Mouse (Mus musculus): Measurements from ENCODE around the gene Atp6v1e1. TPM values are rescaled to one million over a fixed set of nuclear protein-coding genes. Genes with fewer than 3 reads are reported as not detected.

The Atp6v1e1 gene
- polyA plus RNA-seq, 1 experiment = 134 TPM

DNA sequence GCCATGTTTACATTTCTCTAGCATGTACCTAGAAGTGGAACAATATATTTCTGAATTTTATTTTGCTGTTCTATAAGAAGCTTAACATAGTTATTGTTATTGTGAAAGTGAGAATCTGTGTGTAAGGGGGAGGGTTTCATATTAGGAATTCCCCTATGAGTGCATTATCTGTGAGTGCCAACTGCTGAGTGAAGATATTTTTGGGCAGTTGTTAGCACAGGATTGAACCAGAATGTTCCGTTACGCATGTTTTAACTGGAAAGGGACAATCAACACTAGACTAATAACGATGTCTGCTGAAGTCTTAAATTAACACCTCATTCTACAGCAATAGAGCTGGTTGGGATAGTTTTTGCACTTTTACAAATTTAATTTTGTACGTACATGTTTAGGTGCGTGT lies 19.2 kb upstream of the Atp6v1e1 start:
- 73% methylated on average over 5 of the region's 5 CpGs for WGBS
- no peak overlapping the region for H3K27ac ChIP-seq (ENCODE audit: control insufficient read depth, insufficient read depth, low read depth, low read length, poor library complexity)

GRCm38 (mm10) chr6:120840258-120840657 lies 17.7 kb upstream of the Atp6v1e1 start:
- TF ChIP-seq POLR2A (IDR thresholded peaks at IDR 0.05; ENCODE audit: borderline replicate concordance, control insufficient read depth, low read depth, low read length) (no peak), CTCF (IDR thresholded peaks at IDR 0.05; ENCODE audit: control insufficient read depth, insufficient read depth, low read length) (no peak)
- Histone ChIP-seq H3K4me3 (replicated peaks; ENCODE audit: control insufficient read depth, low read depth, low read length) (no peak overlapping the region), H3K27ac (ENCODE audit: control insufficient read depth, insufficient read depth, low read depth, low read length, poor library complexity) (no peak overlapping the region), H3K4me1 (ENCODE audit: control insufficient read depth, insufficient read depth, low read length) (peaks cover 4% of the 10 kb centered on the region; the same call in 1 of the 2 replicates)
- 78% methylated on average over 7 of the region's 7 CpGs for WGBS

More for the DNA sequence above, 19.2 kb upstream of the Atp6v1e1 start:
- TF ChIP-seq POLR2A (IDR thresholded peaks at IDR 0.05; ENCODE audit: borderline replicate concordance, control insufficient read depth, low read depth, low read length) (no peak), CTCF (IDR thresholded peaks at IDR 0.05; ENCODE audit: control insufficient read depth, insufficient read depth, low read length) (no peak)
- Histone ChIP-seq H3K4me3 (replicated peaks; ENCODE audit: control insufficient read depth, low read depth, low read length) (no peak overlapping the region), H3K4me1 (ENCODE audit: control insufficient read depth, insufficient read depth, low read length) (peaks cover 4% of the 10 kb centered on the region; the same call in 1 of the 2 replicates)

GRCm38 (mm10) chr6:120837152-120837530 lies 14.5 kb upstream of the Atp6v1e1 start:
- Histone ChIP-seq H3K4me1 (ENCODE audit: control insufficient read depth, insufficient read depth, low read length) (peaks cover 4% of the 10 kb centered on the region; the same call in 1 of the 2 replicates), H3K27ac (ENCODE audit: control insufficient read depth, insufficient read depth, low read depth, low read length, poor library complexity) (no peak overlapping the region)

GRCm38 (mm10) chr6:120836389-120837151 lies 14.0 kb upstream of the Atp6v1e1 start:
- H3K27ac ChIP-seq (ENCODE audit: control insufficient read depth, insufficient read depth, low read depth, low read length, poor library complexity) = peak overlapping the region; percentile 80
- TF ChIP-seq CTCF (IDR thresholded peaks at IDR 0.05; ENCODE audit: control insufficient read depth, insufficient read depth, low read length) = no peak
- TF ChIP-seq POLR2A (IDR thresholded peaks at IDR 0.05; ENCODE audit: borderline replicate concordance, control insufficient read depth, low read depth, low read length) = no peak
- 3% methylated on average over 37 of the region's 37 CpGs for WGBS
- peak overlapping the region; percentile 65 for H3K4me3 ChIP-seq (replicated peaks; ENCODE audit: control insufficient read depth, low read depth, low read length)
- peaks cover 3% of the 10 kb centered on the region; the same call in 1 of the 2 replicates for H3K4me1 ChIP-seq (ENCODE audit: control insufficient read depth, insufficient read depth, low read length)

More at GRCm38 (mm10) chr6:120837152-120837530, 14.5 kb upstream of the Atp6v1e1 start:
- H3K4me3 ChIP-seq (replicated peaks; ENCODE audit: control insufficient read depth, low read depth, low read length) = no peak overlapping the region
- TF ChIP-seq CTCF (IDR thresholded peaks at IDR 0.05; ENCODE audit: control insufficient read depth, insufficient read depth, low read length) (no peak), POLR2A (IDR thresholded peaks at IDR 0.05; ENCODE audit: borderline replicate concordance, control insufficient read depth, low read depth, low read length) (no peak)
- WGBS = 54% methylated on average over 1 of the region's 1 CpGs

DNA sequence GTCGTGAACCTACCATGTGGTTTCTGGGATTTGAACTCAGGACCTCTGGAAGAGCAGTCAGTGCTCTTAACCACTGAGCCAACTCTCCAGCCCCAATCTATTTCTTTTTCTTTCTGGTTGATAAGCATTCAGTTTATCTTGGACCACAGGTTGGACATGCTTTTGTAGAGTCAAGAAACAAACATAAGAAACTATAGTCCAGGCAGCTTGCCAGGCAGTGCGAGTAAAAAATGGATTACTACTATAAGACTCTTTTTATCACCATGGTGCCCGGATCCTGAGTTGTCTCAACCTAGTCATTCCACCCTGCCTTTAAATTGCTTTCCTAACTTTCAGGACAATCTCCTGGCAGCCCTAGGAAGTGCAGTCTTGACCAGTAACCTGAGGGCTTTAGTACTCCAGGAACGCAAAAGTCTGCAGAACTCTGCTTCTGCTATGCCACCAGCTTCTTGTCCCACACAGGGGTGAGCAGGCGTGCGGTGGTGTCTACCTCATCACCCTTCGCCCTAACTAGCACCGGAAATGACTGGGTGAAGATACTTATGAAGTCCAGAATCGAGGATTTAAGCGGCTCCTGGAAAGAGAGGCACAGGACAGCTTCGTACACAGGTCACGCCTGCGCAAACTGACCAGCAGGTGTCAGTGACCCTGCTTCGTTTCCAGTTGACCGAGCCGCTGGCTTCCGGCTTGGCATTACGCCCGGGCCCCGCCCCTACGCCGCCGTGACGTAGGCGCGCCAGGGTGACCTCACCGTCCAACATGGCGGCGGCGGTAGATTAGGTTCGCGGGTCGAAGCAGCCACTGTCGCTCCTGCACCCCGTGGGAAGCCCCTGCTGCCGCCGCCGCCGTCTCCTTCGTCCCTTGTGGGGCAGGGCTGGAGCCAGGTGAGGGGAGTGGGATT lies 13.1 kb upstream of the Atp6v1e1 start, which contains the start of gene Bcl2l13:
Bcl2l13 (plus strand) TSS at position 739 of the 901 bp plus-strand sequence.
- 2% methylated on average over 40 of the region's 40 CpGs for WGBS
- peak; percentile 67 for TF ChIP-seq CTCF (IDR thresholded peaks at IDR 0.05; ENCODE audit: control insufficient read depth, insufficient read depth, low read length)
- TF ChIP-seq POLR2A (IDR thresholded peaks at IDR 0.05; ENCODE audit: borderline replicate concordance, control insufficient read depth, low read depth, low read length) = peak; percentile 95; the same call in 1 of the 2 replicates
- Histone ChIP-seq H3K4me3 (replicated peaks; ENCODE audit: control insufficient read depth, low read depth, low read length) (peak within 1 kb of the TSS; percentile 65), H3K4me1 (ENCODE audit: control insufficient read depth, insufficient read depth, low read length) (peaks cover 1% of the 10 kb centered on the region; the same call in 1 of the 2 replicates), H3K27ac (ENCODE audit: control insufficient read depth, insufficient read depth, low read depth, low read length, poor library complexity) (peak within 1 kb of the TSS; percentile 80)

DNA sequence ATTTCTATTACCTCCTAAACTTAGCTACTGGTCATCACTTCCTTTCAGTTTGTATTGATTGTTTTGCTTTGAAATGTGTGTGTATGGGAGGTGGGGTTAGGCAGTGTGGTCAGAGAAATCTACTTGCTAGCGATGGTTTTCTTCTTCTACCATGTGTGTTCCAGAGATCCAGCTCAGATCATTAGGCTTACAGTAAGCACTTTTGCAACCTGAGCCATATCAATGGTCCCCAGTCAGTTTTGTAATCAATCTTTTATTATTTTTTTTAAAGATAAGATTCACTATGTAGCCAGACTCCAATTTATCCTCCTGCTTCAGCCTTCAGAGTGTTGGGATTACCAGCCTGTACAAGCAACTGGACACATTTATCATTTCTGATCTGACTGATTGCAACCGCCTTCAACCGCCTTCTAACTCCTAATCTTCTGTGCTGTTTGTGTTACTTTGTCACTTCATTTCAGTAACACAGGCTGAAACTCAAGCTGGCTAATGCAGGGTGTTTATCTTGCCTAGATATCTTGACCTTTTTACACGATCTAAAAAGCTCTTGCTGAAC lies 12.3 kb upstream of the Atp6v1e1 start:
- Histone ChIP-seq H3K27ac (ENCODE audit: control insufficient read depth, insufficient read depth, low read depth, low read length, poor library complexity) (no peak overlapping the region), H3K4me1 (ENCODE audit: control insufficient read depth, insufficient read depth, low read length) (no peaks in the 10 kb centered on the region; the same call in 1 of the 2 replicates), H3K4me3 (replicated peaks; ENCODE audit: control insufficient read depth, low read depth, low read length) (no peak overlapping the region)
- 51% methylated on average over 4 of the region's 4 CpGs for WGBS
- TF ChIP-seq POLR2A (IDR thresholded peaks at IDR 0.05; ENCODE audit: borderline replicate concordance, control insufficient read depth, low read depth, low read length) (no peak), CTCF (IDR thresholded peaks at IDR 0.05; ENCODE audit: control insufficient read depth, insufficient read depth, low read length) (no peak)

- no peak overlapping the region for H3K4me3 ChIP-seq (replicated peaks; ENCODE audit: control insufficient read depth, low read depth, low read length)
- 55% methylated on average over 4 of the region's 4 CpGs for WGBS
- H3K4me1 ChIP-seq (ENCODE audit: control insufficient read depth, insufficient read depth, low read length) = peaks cover 1% of the 10 kb centered on the region
- TF ChIP-seq POLR2A (IDR thresholded peaks at IDR 0.05; ENCODE audit: borderline replicate concordance, control insufficient read depth, low read depth, low read length) = no peak
- no peak for TF ChIP-seq CTCF (IDR thresholded peaks at IDR 0.05; ENCODE audit: control insufficient read depth, insufficient read depth, low read length)
- peak overlapping the region; percentile 2; the same call in 1 of the 2 replicates for H3K27ac ChIP-seq (ENCODE audit: control insufficient read depth, insufficient read depth, low read depth, low read length, poor library complexity)
Observed at GRCm38 (mm10) chr6:120832097-120832496, 9.5 kb upstream of the Atp6v1e1 start.

All from bone marrow, adult 2 months (tissue).